Mouse (Mus musculus) gastrocnemius, postnatal 10 days (tissue): ENCODE data around the gene Slc2a3. TPM values are rescaled to one million over a fixed set of nuclear protein-coding genes. Genes with fewer than 3 reads are reported as not detected.
"Not testable (repeated sequence)": the region's sequence is repeated elsewhere in the genome, so short reads cannot be mapped to it uniquely, and the experiment has no call there.

Experiments
- DNase-seq: peaks from one replicate; pipeline ENCODE4 v3.0.0; 2021; ENCODE audit warnings: mixed read lengths
- microRNA-seq, 2 experiments: library from miRNA; unstranded; fragments of <30 nt; microRNA quantifications; one replicate each; pipeline ENCODE4 v1.2.0; 2021
- total RNA-seq, 2 experiments: library from RNA; stranded (reverse); gene quantifications; 2 replicates each; pipeline ENCODE4 v1.2.3; 2021

The Slc2a3 gene
- total RNA-seq, 2 experiments from 2014 or later = 2.2 to 3.8 TPM

DNA sequence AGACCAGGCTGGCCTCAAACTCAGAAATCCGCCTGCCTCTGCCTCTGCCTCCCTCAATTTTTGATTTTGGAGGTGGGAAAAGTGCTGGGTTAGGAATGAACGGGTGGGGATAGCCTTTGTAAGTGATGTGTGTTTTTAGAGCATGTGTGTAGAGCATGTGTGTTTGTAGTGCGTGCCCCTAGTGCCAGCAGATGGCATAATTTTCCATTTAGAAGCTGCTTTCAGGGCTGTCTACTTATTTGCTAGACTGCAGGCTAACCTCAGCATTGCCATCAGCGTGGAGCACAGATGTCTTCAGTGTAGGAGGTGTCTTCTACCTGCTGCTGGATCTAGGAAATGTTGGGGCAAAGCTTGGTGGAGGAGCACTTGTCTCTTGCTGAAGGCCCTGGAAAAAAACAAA is 92.6 kb downstream of the Slc2a3 start:
- DNase-seq = no peak

DNA sequence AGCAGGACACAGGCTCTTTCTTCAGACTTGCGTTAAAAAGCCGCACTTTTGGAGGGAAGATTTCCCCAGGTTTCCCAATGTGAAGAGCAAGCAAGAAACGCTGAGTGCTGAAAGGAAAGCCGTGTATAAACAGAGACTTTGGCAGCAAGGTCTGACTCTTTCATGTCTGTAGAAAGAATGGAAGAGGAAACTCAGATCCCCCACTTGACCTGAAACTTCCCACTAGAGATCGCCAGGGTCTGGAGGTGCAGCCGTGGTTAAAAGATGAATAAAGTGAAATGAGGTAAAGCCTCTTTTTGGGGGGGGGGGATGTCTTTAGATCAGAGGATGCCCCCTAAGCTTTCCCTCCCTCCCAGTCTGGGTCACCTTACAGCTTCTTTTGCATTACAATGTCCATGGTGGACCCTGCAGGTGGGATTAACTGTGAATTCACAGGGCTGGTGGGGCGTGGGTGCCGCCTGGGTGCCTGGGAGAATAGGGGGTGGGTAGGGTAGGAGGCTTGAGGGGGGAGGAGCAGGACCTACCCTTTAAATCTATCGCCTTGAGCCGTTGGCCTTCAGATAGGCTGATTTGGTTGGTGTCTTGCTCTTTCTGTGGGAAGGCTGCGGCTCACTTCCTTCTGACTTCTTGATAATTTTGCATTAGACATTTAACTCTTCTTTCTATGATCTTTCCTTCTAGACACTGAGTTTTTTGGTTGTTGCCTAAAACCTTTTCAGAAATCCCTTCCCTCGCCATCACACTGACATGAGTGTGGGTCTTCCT is 94.2 kb downstream of the Slc2a3 start, which contains the start of gene Nanog:
Gene Nanog, plus strand, starts transcription at position 454 of the 765 bp plus-strand sequence.
- no peak for DNase-seq

DNA sequence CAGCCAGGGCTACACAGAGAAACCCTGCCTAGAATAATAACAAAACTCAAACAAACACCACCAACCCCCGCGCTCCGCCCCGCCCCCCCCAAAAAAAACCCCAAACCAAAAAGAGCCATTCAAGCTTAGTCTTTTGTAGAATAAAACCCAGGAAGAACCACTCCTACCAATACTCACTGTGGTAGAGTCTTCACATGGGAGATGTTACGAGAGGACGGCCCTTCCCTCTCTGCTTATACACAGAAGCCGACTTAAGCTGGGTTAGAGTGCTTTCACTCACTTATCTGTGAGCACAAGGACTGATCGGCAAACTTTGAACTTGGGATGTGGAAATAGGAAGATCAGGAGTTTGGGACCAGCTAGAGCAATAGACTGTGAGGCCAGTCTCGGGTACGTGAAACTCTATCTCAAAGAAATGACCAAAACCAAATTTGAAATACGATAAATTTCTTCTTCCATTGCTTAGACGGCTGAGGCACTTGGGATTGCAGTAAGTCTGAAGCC is 95.1 kb downstream of the Slc2a3 start:
- DNase-seq = no peak

DNA sequence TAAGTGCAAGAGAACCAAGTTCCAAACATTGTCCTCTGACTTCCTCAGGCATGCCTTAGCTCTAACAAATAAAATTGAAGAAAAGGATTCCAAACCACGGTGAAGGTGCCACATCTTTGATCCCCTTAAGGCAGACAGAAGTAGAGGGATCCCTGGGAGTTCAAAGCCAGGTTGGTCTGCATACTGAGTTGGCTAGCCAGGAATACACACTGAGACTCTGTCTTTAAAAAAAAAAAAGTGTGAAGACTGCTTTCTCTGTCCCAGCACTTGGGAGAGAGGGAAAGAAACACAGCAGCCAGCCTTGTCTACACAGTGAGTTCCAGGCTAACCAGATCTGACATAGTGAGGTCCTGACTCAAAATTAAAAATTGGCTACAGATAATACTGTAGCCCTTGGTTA is 97.7 kb downstream of the Slc2a3 start:
- DNase-seq = no peak

DNA sequence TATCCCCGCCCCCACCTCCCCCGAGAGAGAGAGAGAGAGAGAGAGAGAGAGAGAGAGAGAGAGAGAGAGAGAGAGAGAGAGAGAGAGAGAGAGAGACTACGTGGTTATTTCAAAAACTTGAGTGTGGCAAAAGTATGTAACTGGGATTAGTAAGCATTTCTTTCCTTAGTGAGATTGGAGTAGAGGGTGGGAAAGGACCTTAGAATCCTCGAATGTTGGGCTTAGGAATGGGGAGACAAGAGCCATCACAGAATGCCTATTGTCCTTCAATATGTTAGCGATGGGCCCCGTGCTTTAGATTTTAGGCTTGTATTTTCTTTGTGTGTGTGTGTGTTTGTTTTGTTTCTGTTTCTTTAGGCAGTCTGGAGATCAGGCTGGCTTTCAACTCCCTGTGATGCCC is 98.2 kb downstream of the Slc2a3 start:
- no peak for DNase-seq

DNA sequence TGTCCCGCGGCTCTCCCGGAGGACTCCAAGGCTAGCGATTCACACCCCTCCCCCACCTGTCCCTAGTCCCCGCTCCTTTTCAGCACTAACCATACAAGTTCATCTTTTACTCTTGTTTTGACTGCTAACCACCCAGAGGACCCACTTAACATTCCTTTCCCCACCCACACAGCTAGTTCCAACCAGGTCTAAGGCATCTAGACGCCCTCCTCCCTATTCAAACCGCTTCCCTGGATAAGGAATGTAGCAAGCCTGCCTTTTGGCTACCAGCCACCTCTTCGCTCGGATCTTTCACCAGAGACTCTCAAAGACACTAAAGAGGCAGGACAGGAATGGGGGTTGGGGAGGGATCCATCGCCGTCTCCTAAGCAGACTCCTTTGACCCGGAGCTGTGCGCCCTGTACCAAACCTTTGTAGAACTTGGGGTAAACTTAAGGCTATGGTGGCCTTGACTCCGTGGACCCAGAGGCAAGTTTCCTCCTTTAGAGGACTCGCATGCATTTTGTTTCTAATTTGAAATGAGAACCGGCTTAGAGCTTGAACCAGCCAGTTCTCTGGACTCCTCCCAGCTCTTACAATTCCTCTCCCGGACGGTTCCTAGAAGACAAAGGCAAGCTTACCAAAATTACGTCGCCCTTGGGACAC is 98.8 kb downstream of the Slc2a3 start:
- peak; percentile 41 for DNase-seq

DNA sequence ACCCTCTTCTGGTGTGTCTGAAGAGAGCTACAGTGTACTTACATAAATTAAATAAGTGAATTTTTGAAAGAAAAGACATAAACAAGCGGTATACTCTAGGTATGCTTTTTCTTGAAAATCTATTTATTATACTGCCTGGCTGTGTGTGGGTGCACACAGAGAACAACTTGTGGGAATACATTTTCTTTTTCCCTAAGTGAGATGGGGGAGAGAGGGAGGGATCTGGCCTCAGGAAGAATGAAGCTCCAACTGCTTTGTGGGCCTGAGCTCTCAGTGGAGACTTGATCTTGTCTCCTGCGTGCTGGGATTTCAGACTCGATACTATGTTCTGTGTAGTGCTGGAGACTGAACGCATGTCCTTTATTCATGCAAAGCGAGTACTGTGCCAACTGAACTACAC is 99.6 kb downstream of the Slc2a3 start:
- DNase-seq = no peak

DNA sequence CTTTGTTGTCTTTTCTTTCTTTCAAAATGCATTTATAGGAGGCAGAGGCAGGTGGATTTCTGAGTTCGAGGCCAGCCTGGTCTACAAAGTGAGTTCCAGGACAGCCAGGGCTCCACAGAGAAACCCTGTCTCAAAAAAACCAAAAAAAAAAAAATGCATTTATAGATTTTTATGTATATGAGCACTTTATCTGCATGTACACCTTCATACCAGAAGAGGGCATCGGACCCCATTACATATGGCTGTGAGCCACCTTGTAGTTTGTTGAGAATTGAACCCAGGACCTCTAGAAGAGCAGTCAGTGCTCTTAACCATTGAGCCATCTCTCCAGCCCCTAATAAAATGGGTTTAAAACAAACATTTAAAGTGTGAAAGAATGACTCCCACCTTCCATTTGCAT is 101.8 kb downstream of the Slc2a3 start:
- DNase-seq = not testable (repeated sequence)

DNA sequence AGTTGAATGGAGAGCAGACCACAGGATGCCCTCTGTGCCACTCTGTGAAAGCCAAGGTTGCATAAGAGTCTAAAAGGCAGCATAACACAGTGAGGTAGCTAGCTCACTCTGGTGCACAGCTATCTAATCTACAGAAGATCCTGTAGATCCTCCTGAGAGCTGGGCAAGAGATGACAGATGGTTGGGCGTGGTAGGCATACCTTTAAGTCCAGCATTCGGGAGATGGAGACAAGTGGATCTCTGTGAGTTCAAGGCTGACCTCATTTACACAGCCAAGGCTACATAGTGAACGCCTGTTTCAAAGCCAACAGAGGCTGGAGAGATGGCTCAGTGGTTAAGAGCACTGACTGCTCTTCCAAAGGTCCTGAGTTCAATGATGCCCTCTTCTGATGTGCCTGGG is 106.0 kb downstream of the Slc2a3 start:
- no peak for DNase-seq

DNA sequence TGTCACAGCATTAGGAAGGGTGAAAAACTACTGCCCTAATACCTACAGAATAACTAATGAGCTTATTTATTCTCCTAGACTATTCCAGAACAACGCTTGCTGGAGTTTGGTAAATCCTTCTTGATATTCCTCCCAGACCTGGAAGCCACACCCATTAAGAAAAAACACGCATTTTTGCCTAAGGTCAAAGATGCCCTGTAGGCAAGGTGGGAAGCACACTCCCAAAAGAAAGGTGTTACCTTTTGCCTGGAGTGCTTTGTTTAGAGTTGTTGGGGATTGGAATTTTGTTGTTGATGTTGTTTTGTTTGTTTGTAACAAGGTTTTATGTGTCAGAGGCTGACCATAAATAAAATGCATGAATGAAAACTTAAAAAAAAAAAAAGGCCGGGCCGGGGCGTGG is 111.4 kb downstream of the Slc2a3 start:
- DNase-seq = no peak

DNA sequence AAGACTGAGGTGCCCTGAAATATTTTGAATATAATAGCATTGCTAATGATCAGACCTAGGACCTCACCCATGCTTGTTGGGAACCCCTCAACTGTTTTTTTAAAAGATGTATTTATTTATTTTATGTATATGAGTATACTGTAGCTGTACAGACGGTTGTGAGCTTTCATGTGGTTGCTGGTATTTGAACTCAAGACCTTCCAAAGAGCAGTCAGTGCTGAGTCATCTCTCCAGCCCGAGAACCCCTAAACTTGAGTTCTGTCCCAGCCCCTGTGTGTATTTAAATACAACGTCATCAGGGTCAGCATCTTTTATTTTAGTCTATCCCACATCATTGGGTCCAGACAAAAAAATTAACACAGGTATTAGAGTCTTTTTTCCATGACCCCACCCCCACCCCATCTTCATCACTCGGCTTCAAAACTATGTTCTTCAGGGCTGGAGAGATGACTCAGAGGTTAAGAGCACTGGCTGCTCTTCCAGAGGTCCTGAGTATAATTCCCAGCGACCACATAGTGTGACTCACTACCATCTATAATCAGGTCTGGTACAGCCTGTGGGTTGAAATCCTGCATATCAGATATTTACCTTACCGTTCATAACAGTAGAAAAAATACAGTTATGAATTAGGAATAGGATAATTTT is 111.9 kb downstream of the Slc2a3 start:
- no peak for DNase-seq

DNA sequence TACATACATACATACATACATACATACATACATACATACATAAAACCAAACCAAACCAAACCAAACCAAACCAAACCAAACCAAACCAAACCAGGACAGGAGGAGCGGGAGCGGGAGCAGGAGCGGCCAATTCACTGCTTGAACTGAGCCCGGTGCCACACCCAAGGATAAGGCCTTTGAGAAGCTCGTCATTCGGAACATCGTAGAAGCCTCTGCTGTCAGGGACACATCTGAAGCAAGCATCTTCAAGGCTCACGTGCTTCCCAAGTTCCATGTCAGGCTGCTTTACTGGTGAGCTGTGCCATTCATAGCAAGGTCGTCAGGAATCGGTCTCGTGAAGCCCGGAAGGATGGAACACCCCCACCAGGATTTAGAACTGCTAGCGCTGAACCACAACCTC is 114.7 kb downstream of the Slc2a3 start:
- no peak for DNase-seq

DNA sequence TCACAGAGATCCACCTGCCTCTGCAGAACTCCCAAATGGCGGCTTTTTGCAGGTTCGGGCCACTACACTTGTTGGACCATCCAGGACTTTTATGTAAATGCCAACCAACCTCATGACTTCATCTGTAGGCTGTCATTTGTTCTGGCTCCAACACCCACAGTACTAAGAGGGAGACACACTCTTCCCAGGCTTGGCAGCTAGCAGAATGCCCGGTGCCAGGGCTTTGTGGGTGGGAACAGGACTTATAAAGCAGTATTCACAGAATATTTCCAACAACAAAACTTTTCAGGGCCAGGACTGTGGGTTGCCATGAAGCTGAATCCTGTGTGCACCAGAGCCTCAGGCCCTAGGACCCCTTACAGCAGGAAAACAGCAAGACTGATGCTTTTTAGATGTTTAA is 118.8 kb downstream of the Slc2a3 start:
- DNase-seq = no peak

Small RNAs within 50 kb of the gene (microRNA-seq; reads per million reads assigned to microRNA genes)
- gene Mir7231 = 0 reads per million in 2 experiments

Other genes with a start within 250 kb of the Slc2a3 start
- not detected for gene Aicda, start 247.8 kb downstream of the Slc2a3 start, total RNA-seq
- gene Apobec1, start 199.2 kb downstream of the Slc2a3 start, total RNA-seq = 1 to 10 TPM; 2.3 to 4.3 TPM
- not detected for gene Gdf3, start 191.6 kb downstream of the Slc2a3 start, total RNA-seq
- gene Dppa3, start 175.2 kb downstream of the Slc2a3 start, total RNA-seq = not detected
- gene Nanog, start 94.2 kb downstream of the Slc2a3 start, total RNA-seq = not detected
- gene Foxj2, start 18.3 kb upstream of the Slc2a3 start, total RNA-seq = 10 to 100 TPM; 18.4 to 22.9 TPM
- 1 to 10 TPM; 1.7 to 2.6 TPM for gene C3ar1, start 54.5 kb upstream of the Slc2a3 start, total RNA-seq
- gene Necap1, start 72.8 kb upstream of the Slc2a3 start, total RNA-seq = 10 to 100 TPM; 23.0 to 23.5 TPM
- 1 to 10 TPM; 2.4 to 2.8 TPM for gene Clec4a1, start 120.2 kb upstream of the Slc2a3 start, total RNA-seq
- 1 to 10 TPM; 1.9 to 2.7 TPM for gene Clec4a3, start 150.9 kb upstream of the Slc2a3 start, total RNA-seq
- not detected for gene Clec4a4, start 188.7 kb upstream of the Slc2a3 start, total RNA-seq
- gene Clec4b1, start 248.3 kb upstream of the Slc2a3 start, total RNA-seq = not detected